Mouse (Mus musculus) brown adipose tissue, adult 24 weeks (tissue): ENCODE data around the gene Npc1l1. TPM values are rescaled to one million over a fixed set of nuclear protein-coding genes. Genes with fewer than 3 reads are reported as not detected.
"Not testable (repeated sequence)": the region's sequence is repeated elsewhere in the genome, so short reads cannot be mapped to it uniquely, and the experiment has no call there.

Experiments
- H3K27ac ChIP-seq: fragments of 200-500 bp; replicated peaks from 2 replicates; pipeline ENCODE4 v1.5.1; 2012; ENCODE audit warnings: low read depth, mild to moderate bottlenecking, low read length
- H3K4me1 ChIP-seq: fragments of 200-500 bp; 2 replicates; pipeline ENCODE4 v1.6.1; 2012; ENCODE audit warnings: low read length, mixed read lengths; ENCODE audit not compliant: control insufficient read depth, insufficient read depth, insufficient read length
- H3K4me3 ChIP-seq: fragments of 200-500 bp; 2 replicates; pipeline ENCODE4 v1.5.1; 2012; ENCODE audit warnings: low read depth, mild to moderate bottlenecking, low read length, moderate library complexity; ENCODE audit not compliant: insufficient read depth
- polyA plus RNA-seq: library from polyadenylated mRNA; stranded (reverse); fragments of >200 nt; gene quantifications from 2 replicates; pipeline ENCODE4 v1.2.4, GENCODE M21; 2012; ENCODE audit not compliant: missing spikeins, insufficient read depth, insufficient read length

Npc1l1 gene
- polyA plus RNA-seq, result not detected in 2 replicates

DNA sequence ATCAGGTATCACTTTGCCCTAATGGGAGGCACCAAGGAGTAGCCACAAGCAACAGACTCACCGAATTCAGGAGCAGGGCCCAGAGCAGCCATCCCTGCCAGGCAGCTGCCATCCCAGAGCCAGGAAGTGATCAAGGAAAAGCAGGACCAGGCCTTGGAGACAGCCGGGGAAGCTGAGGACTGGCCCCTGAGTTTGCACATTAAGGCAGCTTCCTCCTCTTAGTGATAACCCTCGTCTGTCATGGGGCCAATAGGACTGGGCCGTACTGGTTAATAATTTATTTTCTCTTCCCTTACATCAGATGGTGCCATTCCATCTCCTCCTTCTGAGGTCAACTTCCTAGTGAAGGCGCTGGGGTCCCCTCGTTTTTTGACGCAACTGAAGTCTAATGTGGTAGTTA lies at the start of gene Npc1l1:
Npc1l1 (minus strand) TSS at position 132 of the 400 bp plus-strand sequence.
- Histone ChIP-seq H3K27ac (no peak within 1 kb of the TSS), H3K4me3 (no peak within 1 kb of the TSS), H3K4me1 (no peaks in the 10 kb centered on the region)

DNA sequence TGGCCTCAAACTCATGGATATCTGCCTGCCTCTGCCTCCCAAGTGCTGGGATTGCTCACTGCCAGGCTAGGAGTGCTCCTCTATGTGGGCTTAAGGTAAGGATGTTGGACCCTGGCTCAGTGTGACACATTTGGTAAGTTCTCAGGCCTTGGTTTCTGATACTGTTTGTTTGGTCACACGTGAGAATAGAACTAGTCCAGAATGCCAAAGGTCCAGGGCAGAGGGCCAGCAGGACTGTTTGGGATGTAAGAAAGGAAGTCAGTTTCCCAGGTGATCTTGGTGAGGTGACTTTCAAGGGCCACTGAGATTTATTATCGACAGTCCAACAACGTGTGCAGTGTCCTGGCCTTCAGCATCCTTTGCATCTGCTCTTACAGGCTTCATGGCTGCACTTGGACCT lies 46.5 kb upstream of the Npc1l1 start:
- Histone ChIP-seq H3K4me3 (no peak overlapping the region), H3K4me1 (peaks cover 6% of the 10 kb centered on the region), H3K27ac (no peak overlapping the region)

DNA sequence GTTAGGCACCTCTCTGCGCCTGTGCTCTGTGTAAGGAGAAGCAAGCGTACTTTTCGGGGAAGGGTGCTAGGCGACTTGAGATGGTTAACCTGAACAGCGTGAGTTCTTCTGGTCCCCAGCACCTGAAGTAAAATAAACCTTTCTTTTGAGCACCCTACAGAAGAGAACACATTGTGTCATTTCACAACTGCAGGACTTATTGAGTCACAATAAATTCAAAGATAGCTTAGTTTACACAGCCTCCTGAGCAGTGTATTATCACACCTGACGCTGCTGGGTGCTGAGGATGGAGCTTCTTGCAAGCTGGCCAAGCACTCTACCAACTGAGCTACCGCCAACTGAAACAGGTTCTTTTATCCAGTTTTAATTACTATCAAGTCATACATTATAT lies 45.1 kb upstream of the Npc1l1 start:
- peaks cover 6% of the 10 kb centered on the region for H3K4me1 ChIP-seq
- H3K4me3 ChIP-seq, result peak overlapping the region; percentile 40
- H3K27ac ChIP-seq, result peak overlapping the region; percentile 56; the same call in 1 of the 2 replicates

DNA sequence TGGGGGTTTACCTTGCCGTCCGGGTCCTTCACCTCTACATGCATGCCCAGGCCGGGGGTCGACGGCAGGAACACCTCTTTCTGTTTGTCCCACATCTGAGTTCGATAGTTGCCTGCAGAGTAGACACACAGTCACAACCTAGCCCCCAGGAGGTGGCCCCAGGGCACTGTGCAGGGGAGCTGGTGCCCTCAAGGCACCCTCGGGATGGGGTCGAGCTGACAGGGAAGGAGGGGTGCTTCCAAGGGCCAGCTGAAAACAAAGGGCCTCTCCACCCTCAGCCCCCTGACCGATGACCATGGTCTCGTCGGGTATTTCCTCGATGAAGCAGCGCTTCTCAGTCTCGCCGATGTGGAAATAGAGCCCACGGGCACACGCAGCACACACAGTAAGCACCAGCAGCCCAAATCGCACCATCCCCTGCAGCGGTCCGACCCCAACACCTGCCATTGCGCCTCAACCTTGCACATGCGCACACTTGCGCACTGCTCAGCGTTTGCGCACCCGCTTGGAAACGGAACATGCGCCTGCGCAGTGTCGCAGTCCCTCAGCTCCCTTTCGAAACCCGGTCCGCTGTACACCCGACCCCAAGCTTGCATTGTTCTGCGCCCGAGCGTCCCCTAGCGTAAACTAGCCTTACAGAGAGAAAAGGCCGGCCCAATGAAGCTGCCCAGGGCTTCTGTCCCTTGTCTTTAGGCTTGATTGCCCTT lies 44.6 kb upstream of the Npc1l1 start, which contains the start of gene Tmed4:
Tmed4 (minus strand) TSS at position 484 of the 707 bp plus-strand sequence.
- Histone ChIP-seq H3K27ac (peak within 1 kb of the TSS; percentile 56; the same call in 1 of the 2 replicates), H3K4me3 (peak within 1 kb of the TSS; percentile 69), H3K4me1 (peaks cover 6% of the 10 kb centered on the region)

DNA sequence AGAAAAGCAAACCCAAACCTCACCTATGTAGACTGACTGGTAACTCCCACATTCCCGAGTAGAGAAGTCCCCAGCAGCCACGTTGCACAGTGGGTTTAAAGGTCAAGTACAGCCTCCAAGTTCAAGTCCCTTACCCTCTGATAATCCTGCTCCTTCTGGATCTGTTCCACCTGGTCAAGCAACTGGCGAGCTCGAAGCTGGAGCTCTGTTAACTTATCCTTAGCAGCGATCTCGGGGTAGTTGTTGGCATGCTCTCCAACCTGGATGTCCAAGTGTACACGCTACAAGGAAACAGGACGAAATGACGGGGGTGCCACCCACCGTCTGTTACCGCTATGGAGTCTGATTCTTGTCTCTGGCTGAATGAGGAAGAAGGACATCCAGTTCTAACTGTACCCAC lies 43.7 kb upstream of the Npc1l1 start:
- H3K4me3 ChIP-seq, result peak overlapping the region; percentile 69
- H3K4me1 ChIP-seq, result peaks cover 6% of the 10 kb centered on the region
- no peak overlapping the region for H3K27ac ChIP-seq

DNA sequence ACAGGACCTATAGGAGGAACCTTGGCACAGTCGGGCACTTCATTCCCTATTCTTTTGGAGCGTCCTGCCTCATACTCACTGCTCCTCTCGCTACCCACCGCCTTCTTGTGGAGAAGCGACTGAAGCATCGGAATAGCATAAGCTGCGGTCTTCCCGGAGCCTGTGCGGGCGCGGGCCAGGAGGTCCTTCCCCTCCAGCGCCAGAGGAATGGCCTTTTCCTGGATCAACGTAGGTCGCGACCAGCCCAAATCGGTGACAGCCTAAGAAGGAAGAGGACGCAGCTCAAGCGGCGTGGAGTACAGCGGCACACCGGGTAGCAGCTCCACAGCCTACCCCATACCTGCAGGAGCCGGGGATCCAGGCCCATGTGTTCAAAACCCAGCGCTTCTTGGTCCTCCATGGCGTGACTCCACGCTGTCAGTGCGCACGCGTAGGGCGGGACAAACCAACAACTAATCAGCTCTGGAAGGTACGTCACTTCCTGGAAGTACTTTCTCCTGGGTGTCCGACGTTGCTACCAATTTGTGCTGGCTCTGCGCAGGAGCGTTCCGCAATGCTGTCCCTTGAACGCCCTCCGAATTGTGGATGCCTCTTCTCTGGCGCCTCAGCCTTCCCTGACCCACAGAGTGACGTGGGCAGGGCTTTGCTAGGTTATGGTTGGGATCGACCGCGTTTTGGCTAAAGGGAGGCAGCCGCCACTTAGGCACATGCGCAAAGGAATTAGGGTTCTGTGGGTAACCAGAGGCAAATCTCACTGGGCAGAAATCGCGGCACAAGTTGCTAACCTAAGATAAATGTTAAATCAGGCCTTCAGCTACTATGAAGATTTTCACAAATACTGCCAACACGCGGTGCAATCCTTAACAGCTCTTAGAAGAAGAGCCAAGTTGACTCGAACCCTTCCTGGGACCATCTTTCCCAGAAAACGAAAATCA lies 37.6 kb upstream of the Npc1l1 start, which contains the start of gene Ddx56:
Ddx56 (minus strand) TSS at position 453 of the 935 bp plus-strand sequence.
- Histone ChIP-seq H3K4me1 (peaks cover 5% of the 10 kb centered on the region; the same call in 1 of the 2 replicates), H3K4me3 (peak within 1 kb of the TSS; percentile 82), H3K27ac (peak within 1 kb of the TSS; percentile 96)

DNA sequence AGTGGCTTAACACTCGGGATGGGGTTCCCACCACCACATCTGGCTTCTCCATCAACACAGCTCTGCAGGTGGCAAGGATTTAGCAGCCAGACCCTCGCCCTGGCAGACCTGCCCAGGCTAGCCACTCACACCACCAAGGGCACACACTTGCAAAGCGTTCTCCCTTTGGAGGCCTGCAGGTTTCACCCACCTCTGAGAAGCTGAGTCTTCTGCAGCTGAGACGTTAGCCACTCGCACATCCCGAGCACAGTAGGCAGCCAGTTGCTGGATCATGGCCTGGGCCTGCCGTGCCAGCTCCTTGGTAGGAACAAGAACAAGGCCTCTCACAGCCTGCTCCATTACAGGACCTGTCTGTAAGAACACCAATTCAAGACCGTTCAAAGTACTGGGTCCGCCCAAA lies 36.7 kb upstream of the Npc1l1 start:
- H3K4me3 ChIP-seq, result peak overlapping the region; percentile 82
- peaks cover 5% of the 10 kb centered on the region; the same call in 1 of the 2 replicates for H3K4me1 ChIP-seq
- no peak overlapping the region for H3K27ac ChIP-seq

DNA sequence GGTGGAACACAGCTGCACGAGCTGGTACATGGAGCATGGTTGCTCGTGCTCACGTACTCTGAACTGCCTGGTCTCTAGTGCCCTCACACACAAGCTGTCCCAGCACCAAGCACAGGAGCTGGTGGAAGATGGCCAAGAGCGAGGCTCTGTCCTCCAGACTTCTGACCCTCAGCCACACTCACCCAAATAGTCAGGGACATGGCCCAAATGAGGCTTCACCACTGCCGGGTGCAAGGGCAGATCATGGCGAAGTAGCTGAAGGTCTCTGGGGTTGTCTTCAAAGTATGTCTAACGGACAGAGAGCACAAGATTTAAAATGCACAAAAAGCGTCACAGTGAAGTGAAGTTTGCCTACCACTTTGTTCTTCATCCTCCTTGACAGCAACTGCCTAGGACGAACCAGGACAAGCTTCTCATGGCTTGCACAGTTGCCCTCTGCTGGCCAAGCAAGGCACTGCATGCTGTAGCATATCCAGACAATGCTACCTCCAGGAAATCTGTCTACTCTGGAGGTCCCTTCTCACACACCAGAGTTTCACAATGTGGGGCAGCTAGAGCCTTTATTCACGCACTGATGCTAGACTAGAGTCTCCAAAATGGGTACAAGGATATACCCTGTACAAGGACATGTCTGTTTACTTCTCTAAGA lies 31.6 kb upstream of the Npc1l1 start:
- no peak overlapping the region for H3K4me3 ChIP-seq
- peaks cover 1% of the 10 kb centered on the region; the same call in 1 of the 2 replicates for H3K4me1 ChIP-seq
- no peak overlapping the region for H3K27ac ChIP-seq

DNA sequence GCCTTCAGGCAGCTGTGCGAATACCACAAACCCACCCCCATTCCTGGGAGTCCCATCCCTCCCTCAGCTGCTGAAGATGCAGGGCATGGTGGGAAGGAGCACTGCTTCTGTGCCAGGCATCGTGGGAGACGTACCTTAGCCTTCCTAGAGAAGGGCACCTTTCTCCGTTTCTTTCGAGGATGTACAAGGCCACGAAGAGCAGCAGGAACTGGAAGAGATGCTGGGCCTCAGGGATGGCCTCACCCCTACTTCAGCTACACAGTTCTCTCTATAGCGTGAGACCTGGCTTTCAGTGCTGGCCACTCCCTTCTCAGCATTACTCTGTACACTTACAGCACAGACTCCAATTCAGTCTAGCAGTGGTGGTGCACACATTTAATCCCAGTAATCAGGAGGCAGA lies 29.5 kb upstream of the Npc1l1 start:
- H3K4me1 ChIP-seq, result no peaks in the 10 kb centered on the region
- H3K27ac ChIP-seq, result no peak overlapping the region
- no peak overlapping the region for H3K4me3 ChIP-seq

DNA sequence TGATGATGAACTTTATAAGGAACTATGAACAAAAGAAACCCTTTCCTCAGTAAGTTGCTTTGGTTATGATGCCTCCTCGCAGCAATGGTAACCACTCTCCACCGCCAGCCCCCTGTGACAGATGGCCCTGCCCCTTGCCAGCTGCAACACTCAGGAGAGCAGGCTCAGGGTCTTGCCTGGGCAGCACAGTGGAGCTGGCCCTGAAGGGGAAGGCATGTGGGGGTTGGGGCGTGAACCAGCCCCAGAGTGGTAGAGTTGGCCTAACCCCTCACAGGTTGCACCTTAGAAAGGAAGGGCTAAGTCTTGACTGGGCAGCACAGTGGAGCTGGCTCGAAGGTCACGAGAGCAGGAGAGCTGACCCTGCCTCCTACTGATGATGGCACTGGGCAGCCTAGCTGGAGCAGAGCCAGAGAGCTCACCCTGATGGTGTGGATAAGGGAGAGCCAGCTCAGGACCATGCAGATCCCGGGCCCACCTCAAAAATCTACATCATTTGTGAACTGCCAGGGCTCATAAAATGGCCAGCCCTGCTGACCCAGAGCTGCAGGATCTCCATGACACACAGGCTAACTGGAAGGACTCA lies 26.6 kb upstream of the Npc1l1 start:
- no peaks in the 10 kb centered on the region for H3K4me1 ChIP-seq
- H3K27ac ChIP-seq, result no peak overlapping the region
- H3K4me3 ChIP-seq, result no peak overlapping the region

DNA sequence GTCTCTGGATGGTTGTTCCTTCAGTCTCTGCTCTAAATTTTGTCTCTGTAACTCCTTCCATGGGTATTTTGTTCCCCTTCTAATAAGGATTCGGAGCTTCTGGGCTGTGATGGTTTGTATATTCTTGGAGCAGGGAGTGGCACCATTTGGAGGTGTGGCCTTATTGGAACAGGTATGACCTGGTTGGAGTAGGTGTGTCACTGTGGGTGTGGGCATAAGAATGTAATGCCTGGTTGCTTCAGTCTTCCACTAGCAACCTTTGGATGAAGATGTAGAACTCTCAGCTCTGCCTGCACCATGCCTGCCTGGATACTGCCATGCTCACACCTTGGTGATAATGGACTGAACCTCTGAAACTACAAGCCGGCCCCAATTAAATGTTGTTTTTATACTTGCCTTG lies 24.7 kb upstream of the Npc1l1 start:
- H3K27ac ChIP-seq, H3K4me1 ChIP-seq, H3K4me3 ChIP-seq: not testable (repeated sequence)

DNA sequence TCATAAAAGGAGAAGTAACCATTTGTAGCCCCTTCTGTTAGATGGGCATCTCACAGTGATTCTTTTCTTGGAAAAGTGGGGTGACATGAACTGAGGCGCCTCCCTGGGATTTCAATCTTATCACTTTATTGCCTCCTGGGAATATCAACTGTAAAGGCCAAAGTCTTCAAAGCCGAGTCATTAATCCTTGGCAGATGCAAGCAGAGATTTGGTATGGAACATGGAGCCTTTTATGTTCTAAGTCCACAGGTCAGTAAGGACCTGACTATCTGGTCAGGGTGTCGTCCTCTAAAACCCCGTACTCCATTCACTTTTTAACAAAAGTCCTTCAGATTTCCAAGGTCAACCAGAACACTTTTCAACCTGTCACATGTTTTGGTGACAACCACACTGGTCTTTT lies 22.9 kb upstream of the Npc1l1 start:
- H3K4me3 ChIP-seq, result no peak overlapping the region
- no peak overlapping the region for H3K27ac ChIP-seq
- no peaks in the 10 kb centered on the region for H3K4me1 ChIP-seq

DNA sequence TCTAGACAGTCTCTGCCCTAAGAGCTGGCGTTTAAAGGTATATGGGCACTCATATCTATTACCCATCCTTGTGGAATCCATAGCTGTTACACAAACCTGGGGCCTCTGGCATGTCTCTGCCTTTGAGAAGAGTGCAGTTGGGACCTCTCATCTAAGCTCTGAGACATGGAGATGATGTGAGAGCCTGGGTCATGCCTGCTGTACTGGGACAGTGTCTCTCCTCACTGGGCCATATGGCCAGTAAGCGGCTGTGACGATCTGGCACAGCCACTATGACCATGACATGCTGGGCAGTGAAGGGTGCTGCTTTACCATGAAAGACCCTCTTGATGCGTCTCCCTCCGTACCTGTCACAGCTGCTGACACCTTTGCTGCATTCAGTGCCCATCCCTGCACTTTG lies 22.3 kb upstream of the Npc1l1 start:
- H3K4me3 ChIP-seq, result no peak overlapping the region
- no peaks in the 10 kb centered on the region for H3K4me1 ChIP-seq
- H3K27ac ChIP-seq, result no peak overlapping the region

DNA sequence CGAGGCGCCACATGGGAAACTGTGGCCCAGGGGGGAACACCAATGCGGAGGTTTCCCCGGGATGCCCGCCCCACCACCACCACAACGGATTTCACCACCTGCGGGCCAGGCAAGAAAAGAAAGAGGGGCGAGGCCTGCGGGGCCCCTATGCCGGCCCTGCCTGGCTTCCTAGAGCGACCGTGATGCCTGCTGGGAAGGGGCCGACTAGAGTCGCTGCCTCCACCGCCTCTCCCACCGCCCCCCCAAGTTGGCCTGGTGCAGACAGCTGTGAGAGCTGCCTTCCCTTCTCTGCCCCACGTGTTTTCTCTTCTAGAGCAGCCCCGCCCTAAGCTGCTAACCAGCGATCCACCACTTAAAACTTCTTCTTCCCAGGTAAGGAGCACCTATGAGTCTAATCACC lies 14.8 kb upstream of the Npc1l1 start:
- no peak overlapping the region for H3K4me3 ChIP-seq
- H3K27ac ChIP-seq, result no peak overlapping the region
- no peaks in the 10 kb centered on the region for H3K4me1 ChIP-seq

DNA sequence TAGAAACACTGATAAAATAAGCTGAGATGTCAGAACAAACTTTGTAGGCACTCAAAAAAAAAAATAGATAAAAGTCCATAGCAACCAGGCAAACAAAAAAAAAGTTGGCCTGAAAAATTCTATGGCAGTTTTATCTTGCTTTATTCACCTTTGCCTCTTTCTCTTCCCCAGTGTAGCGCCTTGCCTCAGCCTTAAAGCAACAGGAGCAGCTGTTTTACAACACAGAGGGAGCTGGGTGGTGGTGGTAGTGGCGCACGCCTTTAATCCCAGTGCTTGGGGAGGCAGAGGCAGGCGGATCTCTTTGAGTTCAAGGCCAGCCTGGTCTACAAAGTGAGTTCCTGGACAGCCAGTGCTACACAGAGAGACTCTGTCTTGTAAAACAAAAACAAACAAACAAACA lies 3.1 kb upstream of the Npc1l1 start:
- Histone ChIP-seq H3K4me1 (no peaks in the 10 kb centered on the region), H3K4me3 (no peak overlapping the region), H3K27ac (no peak overlapping the region)
